Mouse (Mus musculus) cerebellum, adult 2 months (tissue): ENCODE data around the gene Slit1.

Source experiments
- CTCF ChIP-seq: fragments of 200-500 bp; IDR thresholded peaks from 2 replicates; pipeline ENCODE4 v1.5.1; 2011; ENCODE audit warnings: low read depth, mild to moderate bottlenecking, control low read depth, low read length, moderate library complexity, borderline replicate concordance; ENCODE audit not compliant: insufficient read depth
- POLR2A ChIP-seq: fragments of 200-500 bp; IDR thresholded peaks from 2 replicates; pipeline ENCODE4 v1.6.1; 2011; ENCODE audit warnings: low read length, control low read depth, borderline replicate concordance; ENCODE audit not compliant: insufficient read depth

DNA sequence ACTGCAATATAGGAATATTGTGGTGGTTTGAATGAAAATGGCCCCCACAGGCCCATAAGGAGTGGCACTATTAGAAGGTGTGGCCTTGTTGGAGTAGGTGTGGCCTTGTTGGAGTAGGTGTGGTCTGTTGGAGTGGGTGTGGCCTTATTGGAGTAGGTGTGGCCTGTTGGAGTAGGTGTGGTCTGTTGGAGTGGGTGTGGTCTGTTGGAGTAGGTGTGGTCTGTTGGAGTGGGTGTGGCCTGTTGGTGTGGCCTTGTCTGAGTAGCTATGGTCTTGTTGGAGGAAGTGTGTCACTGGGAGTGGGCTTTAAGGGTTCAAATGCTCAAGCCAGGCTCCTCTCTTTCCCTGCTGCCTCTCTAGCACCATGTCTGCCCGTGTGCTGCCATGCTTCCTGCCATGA lies 63.2 kb downstream of the Slit1 start:
- TF ChIP-seq POLR2A: no peak
- no peak for TF ChIP-seq CTCF
